In genomic region chr8:125570835-125571465, GRCm38 (mm10) we compare ENCODE assay signal across 9 mouse cellular contexts. TPM values are rescaled to one million over a fixed set of nuclear protein-coding genes. Genes with fewer than 3 reads are reported as not detected.
DNase-seq lines count a peak whose midpoint lies in the region; ATAC-seq and TF ChIP-seq lines count a peak whose summit lies in the region.
"Had no signal": no experiment of that assay in that cellular context is flagged by ENCODE, and none has a peak within 500 bp of the region (broad histone marks: within the 10 kb centered on the region; RNA-seq: fewer than 3 reads in every experiment).

No protein-coding gene starts in this region.

- no peak overlapping the region for H3K27ac ChIP-seq in kidney, embryonic 14.5 days (ENCODE audit: low read depth, low read length)
- H3K27ac ChIP-seq in ES-E14 (ENCODE audit: insufficient read depth, low read depth, low read length, poor library complexity, severe bottlenecking) = no peak overlapping the region
- 0 out of 2 replicates have a peak overlapping the region, but pooled peaks have one; percentile 76 for H3K27ac ChIP-seq in intestine, embryonic 14.5 days (ENCODE audit: low read depth)
- 0 out of 2 replicates have a peak overlapping the region, but pooled peaks have one; percentile 75 for H3K27ac ChIP-seq in lung, postnatal 0 days (ENCODE audit: low read length)

- no peak overlapping the region for H3K4me3 ChIP-seq in kidney, embryonic 14.5 days (ENCODE audit: low read length)
- peak overlapping the region; percentile 80 to 81 for H3K4me3 ChIP-seq in ES-E14 (ENCODE audit: insufficient read depth in 1 of 2, low read depth in 1 of 2, low read length in 2 of 2, poor library complexity in 1 of 2, severe bottlenecking in 1 of 2)
- H3K4me3 ChIP-seq in intestine, embryonic 14.5 days (ENCODE audit: low read depth, low read length) = no peak overlapping the region
- H3K4me3 ChIP-seq in lung, postnatal 0 days (ENCODE audit: low read depth, low read length) = no peak overlapping the region

- no peak for TF ChIP-seq EP300 in lung, postnatal 0 days (IDR thresholded peaks at IDR 0.05)

- H3K4me2 ChIP-seq in kidney, embryonic 14.5 days (replicated peaks; ENCODE audit: low read depth, low read length) = no peak overlapping the region
- peak overlapping the region; percentile 83 for H3K4me2 ChIP-seq in intestine, embryonic 14.5 days (ENCODE audit: low read length)
- no peak overlapping the region for H3K4me2 ChIP-seq in lung, postnatal 0 days (replicated peaks; ENCODE audit: low read depth, low read length)

- no peaks in the 10 kb centered on the region for H3K9me3 ChIP-seq in kidney, embryonic 14.5 days (ENCODE audit: control insufficient read depth, low read length)
- no peaks in the 10 kb centered on the region for H3K9me3 ChIP-seq in ES-E14 (ENCODE audit: control insufficient read depth, insufficient read depth, low read depth, low read length)
- no peaks in the 10 kb centered on the region for H3K9me3 ChIP-seq in intestine, embryonic 14.5 days (ENCODE audit: control insufficient read depth, low read length)
- no peaks in the 10 kb centered on the region for H3K9me3 ChIP-seq in lung, postnatal 0 days (ENCODE audit: low read length)
- H3K9me3 ChIP-seq: embryonic facial prominence, embryonic 15.5 days had no signal

- WGBS in kidney, embryonic 14.5 days = 62% methylated on average over 12 of the region's 12 CpGs
- WGBS in intestine, embryonic 14.5 days = 59% methylated on average over 12 of the region's 12 CpGs
- 61% methylated on average over 12 of the region's 12 CpGs for WGBS in lung, postnatal 0 days

- DNase-seq in kidney, adult 11 months = peak; percentile 50
- DNase-seq in ES-E14 (ENCODE audit: low read depth, low spot score) = peak; percentile 84
- peak; percentile 66 to 73 for DNase-seq in cerebellum, postnatal 10 days
- DNase-seq in intestine, embryonic 14.5 days (ENCODE audit: low spot score) = no peak
- peak; percentile 64 for DNase-seq in lung, postnatal 0 days (ENCODE audit: low spot score)
- peak; percentile 45 for DNase-seq in thymus, postnatal 25 days
- DNase-seq in frontal cortex, adult 2 months (ENCODE audit: extremely low spot score in 1 of 2, low spot score in 1 of 2) = no peak

- TF ChIP-seq CTCF in lung, postnatal 0 days (IDR thresholded peaks at IDR 0.05) = peak; percentile 62

- no peak for ATAC-seq in kidney, embryonic 14.5 days (ENCODE audit: low FRiP score, low TSS enrichment)
- no peak for ATAC-seq in intestine, embryonic 14.5 days (replicated peaks; ENCODE audit: low FRiP score, low TSS enrichment, low read depth)
- no peak for ATAC-seq in lung, postnatal 0 days

- H3K4me1 ChIP-seq in kidney, embryonic 14.5 days (ENCODE audit: control insufficient read depth, insufficient read depth, low read length) = peaks cover 10% of the 10 kb centered on the region; the same call in 1 of the 2 replicates
- peaks cover 1 to 4% of the 10 kb centered on the region in 2 experiments; a peak in 3 of 4 replicates for H3K4me1 ChIP-seq in ES-E14 (ENCODE audit: control insufficient read depth in 2 of 2, insufficient read depth in 2 of 2, low read length in 2 of 2, poor library complexity in 1 of 2)
- peaks cover 13% of the 10 kb centered on the region for H3K4me1 ChIP-seq in intestine, embryonic 14.5 days (replicated peaks; ENCODE audit: control insufficient read depth, insufficient read depth, low read length)
- H3K4me1 ChIP-seq in lung, postnatal 0 days (ENCODE audit: insufficient read depth, low read depth, low read length) = peaks cover 5% of the 10 kb centered on the region; the same call in 1 of the 2 replicates

- in situ Hi-C loops in ES-E14 (cut with MboI; ENCODE audit: low sequenced_read_pairs in 2 of 2, unreplicated experiment in 2 of 2) = loop anchor here (5.0 to 25.0 kb wide), 3 partner anchors 296 to 389 kb away; no protein-coding TSS in a partner anchor

- H3K9ac ChIP-seq in kidney, embryonic 14.5 days (ENCODE audit: low read depth, low read length) = no peak overlapping the region
- H3K9ac ChIP-seq in ES-E14 (ENCODE audit: insufficient read depth, low read depth, low read length, poor library complexity, severe bottlenecking) = no peak overlapping the region; the same call in 1 of the 2 replicates
- H3K9ac ChIP-seq in intestine, embryonic 14.5 days (ENCODE audit: low read length) = no peak overlapping the region
- H3K9ac ChIP-seq in lung, postnatal 0 days (replicated peaks; ENCODE audit: low read depth) = no peak overlapping the region

- H3K36me3 ChIP-seq in kidney, embryonic 14.5 days (ENCODE audit: control insufficient read depth, insufficient read depth, low read length) = no peaks in the 10 kb centered on the region
- H3K36me3 ChIP-seq in ES-E14 (ENCODE audit: control insufficient read depth, insufficient read depth, low read length, poor library complexity, severe bottlenecking) = no peaks in the 10 kb centered on the region; the same call in 1 of the 2 replicates
- no peaks in the 10 kb centered on the region for H3K36me3 ChIP-seq in intestine, embryonic 14.5 days (ENCODE audit: control insufficient read depth, insufficient read depth, low read length)
- no peaks in the 10 kb centered on the region for H3K36me3 ChIP-seq in lung, postnatal 0 days (ENCODE audit: insufficient read depth, low read length)
- H3K36me3 ChIP-seq: embryonic facial prominence, embryonic 15.5 days had no signal

- H3K27me3 ChIP-seq in kidney, embryonic 14.5 days (ENCODE audit: control insufficient read depth, insufficient read depth, low read length) = no peaks in the 10 kb centered on the region
- H3K27me3 ChIP-seq in intestine, embryonic 14.5 days (replicated peaks; ENCODE audit: control insufficient read depth, insufficient read depth, low read length) = 0 out of 2 replicates have a peak, but pooled peaks cover 2% of the 10 kb centered on the region
- H3K27me3 ChIP-seq in lung, postnatal 0 days (replicated peaks; ENCODE audit: insufficient read depth, low read length) = no peaks in the 10 kb centered on the region
- H3K27me3 ChIP-seq: embryonic facial prominence, embryonic 15.5 days had no signal

TF ChIP-seq in ES-E14, 5 proteins besides CTCF, POLR2A, EP300 and RAD21:
- TF ChIP-seq CHD2 (IDR thresholded peaks at IDR 0.05; ENCODE audit: low read depth, low read length) = no peak
- no peak for TF ChIP-seq MAFK (IDR thresholded peaks at IDR 0.05; ENCODE audit: insufficient read depth, low read depth, low read length)
- no peak for TF ChIP-seq HCFC1 (IDR thresholded peaks at IDR 0.05; ENCODE audit: borderline replicate concordance, insufficient read depth, low read length)
- peak; percentile 38; the same call in 1 of the 2 replicates for TF ChIP-seq ZC3H11A (IDR thresholded peaks at IDR 0.05; ENCODE audit: borderline replicate concordance, low read depth, low read length)

RNA-seq across cellular contexts. Expression of gene Sipa1l2, which starts 1.3 kb away (rescaled TPM):
- polyA plus RNA-seq in kidney, embryonic 14.5 days (2014; fragmentation: Nextera tagmentation; extraction: Ambion mirVana) = 6.6 and 12.9 TPM in 2 replicates
- total RNA-seq in ES-E14 (2012; rRNA removed) = 16.6 and 19.0 TPM in 2 replicates
- 6.9 and 7.2 TPM in 2 replicates for polyA plus RNA-seq in intestine, embryonic 14.5 days (2014; fragmentation: Nextera tagmentation; extraction: Ambion mirVana)
- polyA plus RNA-seq in lung, postnatal 0 days (2015; fragmentation: Nextera tagmentation; extraction: Ambion mirVana) = 9.4 and 11.1 TPM in 2 replicates
- 26.7 and 29.7 TPM in 2 replicates for polyA plus RNA-seq in frontal cortex, adult 2 months (2012; rRNA removed)

Comparison
In these comparisons a context has a peak if more than half of its experiments do, and no peak if none do; other contexts are left out.
1. DNase-seq: peak in kidney, adult 11 months (single experiment), ES-E14 (single experiment), cerebellum, postnatal 10 days (2 of 2), lung, postnatal 0 days (single experiment) and thymus, postnatal 25 days (single experiment); none in intestine, embryonic 14.5 days (single experiment) and frontal cortex, adult 2 months (0 of 2).
2. H3K27ac ChIP-seq: peak in intestine, embryonic 14.5 days (single experiment) and lung, postnatal 0 days (single experiment); none in kidney, embryonic 14.5 days (single experiment) and ES-E14 (single experiment).
3. H3K4me3 ChIP-seq: peak in ES-E14 (2 of 2); none in kidney, embryonic 14.5 days (single experiment), intestine, embryonic 14.5 days (single experiment) and lung, postnatal 0 days (single experiment).